Mouse (Mus musculus): Measurements from ENCODE around the gene Rasgef1b. TPM values are rescaled to one million over a fixed set of nuclear protein-coding genes. Genes with fewer than 3 reads are reported as not detected.

Rasgef1b gene
- polyA plus RNA-seq, 1 experiment = 13.5 TPM

DNA sequence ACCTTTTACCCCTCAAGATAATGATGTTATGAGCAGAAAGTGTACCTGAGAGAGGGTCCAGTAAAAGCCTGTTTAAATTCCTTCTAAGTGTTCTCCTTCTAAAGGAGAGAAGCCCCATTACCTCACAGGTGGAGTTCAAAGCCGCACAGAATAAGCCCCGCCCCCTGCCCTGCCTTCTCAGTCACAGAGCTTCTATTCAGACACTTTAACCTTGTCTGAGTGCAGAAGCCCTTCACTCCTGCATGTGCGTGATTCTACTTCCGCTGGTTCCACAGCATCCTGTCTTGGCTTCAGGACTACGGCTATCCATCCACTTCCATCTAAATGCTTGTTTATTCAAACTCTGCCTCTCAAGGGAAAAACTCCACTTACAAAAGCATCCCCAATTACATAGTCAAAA is 72.8 kb downstream of the Rasgef1b start:
- no peak for DNase-seq
- WGBS = 42% methylated on average over 5 of the region's 5 CpGs
- Histone ChIP-seq H3K4me3 (replicated peaks; ENCODE audit: extremely low read depth, low read depth, low read length) (no peak overlapping the region), H3K4me1 (ENCODE audit: control insufficient read depth, insufficient read depth, low read length) (no peaks in the 10 kb centered on the region)
- TF ChIP-seq POLR2A (IDR thresholded peaks at IDR 0.05; ENCODE audit: borderline replicate concordance, extremely low read depth, low read depth, low read length) = no peak
- no peak for TF ChIP-seq CTCF (IDR thresholded peaks at IDR 0.05; ENCODE audit: insufficient read depth, low read length)

- 64% methylated on average over 10 of the region's 10 CpGs for WGBS
- DNase-seq = no peak
Observed at GRCm38 (mm10) chr5:99652931-99653330, 75.9 kb downstream of the Rasgef1b start.

GRCm38 (mm10) chr5:99641407-99641806 is 87.5 kb downstream of the Rasgef1b start:
- TF ChIP-seq CTCF (IDR thresholded peaks at IDR 0.05; ENCODE audit: insufficient read depth, low read length) (no peak), POLR2A (IDR thresholded peaks at IDR 0.05; ENCODE audit: borderline replicate concordance, extremely low read depth, low read depth, low read length) (no peak)
- 91% methylated on average over 6 of the region's 6 CpGs for WGBS

More at GRCm38 (mm10) chr5:99652931-99653330, 75.9 kb downstream of the Rasgef1b start:
- TF ChIP-seq CTCF (IDR thresholded peaks at IDR 0.05; ENCODE audit: insufficient read depth, low read length) = no peak
- TF ChIP-seq POLR2A (IDR thresholded peaks at IDR 0.05; ENCODE audit: borderline replicate concordance, extremely low read depth, low read depth, low read length) = no peak
- Histone ChIP-seq H3K4me3 (replicated peaks; ENCODE audit: extremely low read depth, low read depth, low read length) (no peak overlapping the region), H3K4me1 (ENCODE audit: control insufficient read depth, insufficient read depth, low read length) (no peaks in the 10 kb centered on the region)

DNA sequence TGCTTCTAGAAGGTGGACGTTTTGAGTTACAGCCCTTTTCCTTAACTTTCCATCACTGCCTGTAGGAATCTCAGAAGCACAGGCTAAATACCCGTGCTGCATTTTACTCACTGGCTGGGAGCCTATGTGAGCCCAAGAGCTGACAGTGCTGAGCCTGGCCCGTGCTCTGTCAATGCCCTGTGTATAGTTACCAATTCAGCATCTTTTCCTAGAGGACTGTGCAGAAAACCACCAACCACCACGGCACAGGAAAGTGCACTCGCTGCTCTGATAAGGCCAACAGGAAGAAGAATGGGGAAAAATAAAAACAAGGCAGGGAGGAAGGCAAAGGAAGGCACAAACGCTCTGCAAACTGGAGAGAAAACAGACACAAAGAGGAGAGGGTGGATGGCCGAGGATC is 92.3 kb downstream of the Rasgef1b start:
- no peak for TF ChIP-seq CTCF (IDR thresholded peaks at IDR 0.05; ENCODE audit: insufficient read depth, low read length)
- TF ChIP-seq POLR2A (IDR thresholded peaks at IDR 0.05; ENCODE audit: borderline replicate concordance, extremely low read depth, low read depth, low read length) = no peak
- DNase-seq = no peak
- no peak overlapping the region for H3K4me3 ChIP-seq (replicated peaks; ENCODE audit: extremely low read depth, low read depth, low read length)
- 31% methylated on average over 7 of the region's 7 CpGs for WGBS
- H3K4me1 ChIP-seq (ENCODE audit: control insufficient read depth, insufficient read depth, low read length) = no peaks in the 10 kb centered on the region

More at GRCm38 (mm10) chr5:99641407-99641806, 87.5 kb downstream of the Rasgef1b start:
- DNase-seq = no peak
- no peak overlapping the region for H3K4me3 ChIP-seq (replicated peaks; ENCODE audit: extremely low read depth, low read depth, low read length)
- no peaks in the 10 kb centered on the region for H3K4me1 ChIP-seq (ENCODE audit: control insufficient read depth, insufficient read depth, low read length)

DNA sequence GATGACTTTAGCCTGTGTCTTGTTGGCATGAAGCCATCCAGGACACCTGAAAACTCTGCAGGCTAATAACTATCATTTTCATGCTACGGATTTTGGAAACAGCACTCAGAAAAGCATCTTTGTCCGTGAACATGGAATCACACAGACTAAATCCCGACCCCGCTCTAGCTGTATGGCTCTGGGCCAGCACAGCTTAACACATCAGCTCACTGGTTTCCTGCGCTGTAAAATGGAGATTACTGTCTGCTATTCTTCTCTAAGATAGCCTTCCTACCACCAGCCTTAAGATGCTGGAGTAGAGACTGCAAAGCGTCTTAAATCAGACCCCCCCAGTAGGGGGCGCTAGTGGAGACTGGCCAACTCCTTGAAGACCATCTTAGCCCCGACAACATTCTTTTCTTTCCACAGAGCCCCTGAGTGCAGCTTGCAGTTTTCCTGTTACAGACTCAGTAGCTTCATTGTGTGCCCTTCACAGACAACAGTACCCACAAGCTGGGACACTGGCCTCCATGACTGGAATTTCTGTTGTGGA is 94.8 kb downstream of the Rasgef1b start:
- DNase-seq = no peak
- peak; percentile 30; the same call in 1 of the 2 replicates for TF ChIP-seq CTCF (IDR thresholded peaks at IDR 0.05; ENCODE audit: insufficient read depth, low read length)
- no peak for TF ChIP-seq POLR2A (IDR thresholded peaks at IDR 0.05; ENCODE audit: borderline replicate concordance, extremely low read depth, low read depth, low read length)
- Histone ChIP-seq H3K4me1 (ENCODE audit: control insufficient read depth, insufficient read depth, low read length) (no peaks in the 10 kb centered on the region), H3K4me3 (replicated peaks; ENCODE audit: extremely low read depth, low read depth, low read length) (no peak overlapping the region)
- WGBS = 65% methylated on average over 8 of the region's 8 CpGs

DNA sequence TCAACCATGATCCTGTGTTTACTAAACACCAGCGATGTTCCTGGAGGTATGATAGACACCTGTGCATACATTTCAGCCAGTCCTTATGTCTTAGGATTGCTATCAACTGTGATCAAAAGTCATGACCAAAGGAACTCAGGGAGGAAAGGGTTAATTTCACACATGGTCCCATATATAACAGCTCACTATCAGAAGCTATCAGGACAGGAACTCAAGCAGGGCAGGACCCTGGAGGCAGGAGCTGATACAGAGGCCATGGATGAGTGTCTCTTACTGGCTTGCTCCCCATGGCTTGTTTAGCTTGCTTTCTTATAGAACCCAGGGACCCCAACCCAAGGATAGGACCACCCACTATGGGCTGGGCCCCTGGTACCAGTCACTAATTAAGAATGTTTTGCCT is 95.3 kb downstream of the Rasgef1b start:
- DNase-seq = no peak
- 65% methylated on average over 1 of the region's 1 CpGs for WGBS
- Histone ChIP-seq H3K4me3 (replicated peaks; ENCODE audit: extremely low read depth, low read depth, low read length) (no peak overlapping the region), H3K4me1 (ENCODE audit: control insufficient read depth, insufficient read depth, low read length) (no peaks in the 10 kb centered on the region)
- TF ChIP-seq POLR2A (IDR thresholded peaks at IDR 0.05; ENCODE audit: borderline replicate concordance, extremely low read depth, low read depth, low read length) = no peak
- TF ChIP-seq CTCF (IDR thresholded peaks at IDR 0.05; ENCODE audit: insufficient read depth, low read length) = no peak

DNA sequence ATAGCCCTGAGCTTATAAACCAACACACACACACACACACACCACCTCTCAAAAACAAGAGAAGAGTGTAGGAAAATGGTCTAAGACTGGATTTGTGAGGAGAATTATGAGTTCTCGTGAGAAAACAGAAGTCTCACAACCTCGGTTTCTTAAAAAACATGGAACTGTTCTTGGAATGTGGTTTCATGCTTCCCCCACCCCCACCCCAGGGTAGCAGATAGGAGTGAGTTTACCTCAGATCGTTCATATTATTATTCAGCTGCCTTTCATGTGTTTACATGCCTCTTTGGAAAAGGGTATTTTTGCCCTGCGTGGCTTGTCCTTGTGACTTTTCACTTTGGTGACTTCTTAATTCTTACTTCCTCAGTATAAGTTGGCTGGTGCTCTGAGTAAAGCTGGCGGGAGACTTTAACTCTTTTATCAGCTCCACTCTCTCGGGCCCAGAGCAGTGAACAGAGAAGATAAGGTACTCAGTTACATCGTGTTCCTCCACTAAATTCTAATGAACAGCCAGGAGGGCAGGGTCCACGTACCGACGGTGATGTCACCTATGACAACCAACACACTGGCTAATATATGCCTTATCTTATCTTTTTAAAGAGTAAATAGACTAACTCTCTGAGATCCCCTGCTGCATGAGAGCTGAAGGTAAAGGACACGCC is 96.1 kb downstream of the Rasgef1b start:
- Histone ChIP-seq H3K4me3 (replicated peaks; ENCODE audit: extremely low read depth, low read depth, low read length) (no peak overlapping the region), H3K4me1 (ENCODE audit: control insufficient read depth, insufficient read depth, low read length) (no peaks in the 10 kb centered on the region)
- TF ChIP-seq POLR2A (IDR thresholded peaks at IDR 0.05; ENCODE audit: borderline replicate concordance, extremely low read depth, low read depth, low read length) (no peak), CTCF (IDR thresholded peaks at IDR 0.05; ENCODE audit: insufficient read depth, low read length) (no peak)
- no peak for DNase-seq
- 39% methylated on average over 11 of the region's 11 CpGs for WGBS

GRCm38 (mm10) chr5:99630087-99630486 is 98.8 kb downstream of the Rasgef1b start:
- peak; percentile 34 for DNase-seq
- TF ChIP-seq POLR2A (IDR thresholded peaks at IDR 0.05; ENCODE audit: borderline replicate concordance, extremely low read depth, low read depth, low read length) = no peak
- peak; percentile 48 for TF ChIP-seq CTCF (IDR thresholded peaks at IDR 0.05; ENCODE audit: insufficient read depth, low read length)
- H3K4me1 ChIP-seq (ENCODE audit: control insufficient read depth, insufficient read depth, low read length) = no peaks in the 10 kb centered on the region
- H3K4me3 ChIP-seq (replicated peaks; ENCODE audit: extremely low read depth, low read depth, low read length) = no peak overlapping the region
- 75% methylated on average over 7 of the region's 7 CpGs for WGBS

DNA sequence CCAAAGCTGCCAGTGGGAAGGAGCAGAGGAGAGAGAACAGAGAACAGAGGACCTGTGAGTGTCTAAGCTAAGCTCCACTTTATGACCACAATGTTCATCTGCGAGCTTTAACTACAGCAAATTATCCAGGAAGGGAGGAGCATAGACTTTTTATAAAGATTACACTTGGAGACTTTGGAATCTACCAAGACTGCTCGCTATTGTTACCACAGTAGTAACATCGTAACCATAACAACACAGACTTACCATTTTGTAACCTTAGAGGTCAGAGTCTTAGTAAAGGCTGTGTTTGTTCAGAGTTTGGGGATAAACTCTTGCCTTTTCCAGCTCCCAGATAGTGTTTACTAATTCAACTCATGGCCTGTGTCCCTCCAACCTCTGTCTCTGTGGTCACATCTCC is 103.3 kb downstream of the Rasgef1b start:
- TF ChIP-seq POLR2A (IDR thresholded peaks at IDR 0.05; ENCODE audit: borderline replicate concordance, extremely low read depth, low read depth, low read length) (no peak), CTCF (IDR thresholded peaks at IDR 0.05; ENCODE audit: insufficient read depth, low read length) (no peak)
- 60% methylated on average over 3 of the region's 3 CpGs for WGBS
- Histone ChIP-seq H3K4me3 (replicated peaks; ENCODE audit: extremely low read depth, low read depth, low read length) (no peak overlapping the region), H3K4me1 (ENCODE audit: control insufficient read depth, insufficient read depth, low read length) (no peaks in the 10 kb centered on the region)
- DNase-seq = no peak

- no peak for DNase-seq
- no peak overlapping the region for H3K4me3 ChIP-seq (replicated peaks; ENCODE audit: extremely low read depth, low read depth, low read length)
- no peak for TF ChIP-seq CTCF (IDR thresholded peaks at IDR 0.05; ENCODE audit: insufficient read depth, low read length)
- TF ChIP-seq POLR2A (IDR thresholded peaks at IDR 0.05; ENCODE audit: borderline replicate concordance, extremely low read depth, low read depth, low read length) = no peak
- 80% methylated on average over 5 of the region's 5 CpGs for WGBS
- H3K4me1 ChIP-seq (ENCODE audit: control insufficient read depth, insufficient read depth, low read length) = no peaks in the 10 kb centered on the region
Observed at GRCm38 (mm10) chr5:99620771-99621170, 108.1 kb downstream of the Rasgef1b start.
